Mouse (Mus musculus): ENCODE measurements at regions not wholly inside any gene's neighbourhood (a gene's known extent, or its start where the extent isn't known, plus 50 kb on each side); places are given as distances from the start of the nearest gene placed in this dataset.

GRCm38 (mm10) chr1:193623571-193623970, 253.5 kb upstream of the Camk1g start:
- H3K9me3 ChIP-seq (replicated peaks), result no peaks in the 10 kb centered on the region
- WGBS, result 86% methylated on average over 3 of the region's 3 CpGs
- peaks cover 19% of the 10 kb centered on the region for H3K4me1 ChIP-seq (replicated peaks)
- H3K27me3 ChIP-seq (replicated peaks), result peaks cover 9% of the 10 kb centered on the region; the same call in 1 of the 2 replicates
- H3K9ac ChIP-seq, result no peak overlapping the region
- ATAC-seq (ENCODE audit: insufficient number of reproducible peaks, low FRiP score), result no peak
- no peak overlapping the region for H3K27ac ChIP-seq (ENCODE audit: poor library complexity, severe bottlenecking)
- H3K4me3 ChIP-seq, result no peak overlapping the region
- H3K36me3 ChIP-seq, result no peaks in the 10 kb centered on the region
- H3K4me2 ChIP-seq, result no peak overlapping the region

DNA sequence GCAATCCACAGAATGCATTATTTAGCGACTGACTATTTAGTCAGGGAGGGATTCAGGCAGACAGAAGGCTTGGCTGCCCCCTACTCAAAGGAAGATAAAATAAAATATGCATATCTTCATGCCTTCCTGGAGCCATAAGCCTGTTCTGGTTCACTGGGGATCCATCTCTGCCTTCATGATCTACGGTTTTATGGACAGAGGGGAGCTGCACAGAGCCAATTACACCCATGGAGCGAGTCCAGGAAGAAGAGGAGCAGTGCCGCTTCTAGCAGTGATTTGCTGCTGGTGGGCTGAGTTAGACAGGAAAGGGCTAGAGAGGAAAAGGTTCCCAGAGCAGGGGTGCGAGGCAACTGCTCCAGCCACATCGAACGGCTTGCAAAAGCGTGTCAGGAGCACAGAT, 248.2 kb upstream of the Camk1g start:
- WGBS, result 68% methylated on average over 8 of the region's 8 CpGs
- Histone ChIP-seq H3K4me1 (replicated peaks) (no peaks in the 10 kb centered on the region), H3K27ac (ENCODE audit: poor library complexity, severe bottlenecking) (no peak overlapping the region), H3K27me3 (replicated peaks) (no peaks in the 10 kb centered on the region), H3K4me2 (no peak overlapping the region), H3K9ac (no peak overlapping the region), H3K4me3 (no peak overlapping the region), H3K36me3 (no peaks in the 10 kb centered on the region), H3K9me3 (replicated peaks) (no peaks in the 10 kb centered on the region)
- no peak for ATAC-seq (ENCODE audit: insufficient number of reproducible peaks, low FRiP score)

- Histone ChIP-seq H3K9ac (no peak overlapping the region), H3K9me3 (replicated peaks) (no peaks in the 10 kb centered on the region), H3K4me1 (replicated peaks) (no peaks in the 10 kb centered on the region), H3K4me2 (no peak overlapping the region), H3K27me3 (replicated peaks) (no peaks in the 10 kb centered on the region; the same call in 1 of the 2 replicates), H3K27ac (ENCODE audit: poor library complexity, severe bottlenecking) (no peak overlapping the region), H3K36me3 (no peaks in the 10 kb centered on the region), H3K4me3 (no peak overlapping the region)
- 82% methylated on average over 4 of the region's 4 CpGs for WGBS
- no peak for ATAC-seq (ENCODE audit: insufficient number of reproducible peaks, low FRiP score)
Observed at GRCm38 (mm10) chr1:193610471-193610870, 240.4 kb upstream of the Camk1g start.

GRCm38 (mm10) chr1:193599895-193600294, 229.8 kb upstream of the Camk1g start:
- no peak overlapping the region for H3K9ac ChIP-seq
- no peak for ATAC-seq (ENCODE audit: insufficient number of reproducible peaks, low FRiP score)
- WGBS, result 62% methylated on average over 4 of the region's 4 CpGs
- no peaks in the 10 kb centered on the region for H3K27me3 ChIP-seq (replicated peaks)
- H3K4me2 ChIP-seq, result no peak overlapping the region
- H3K27ac ChIP-seq (ENCODE audit: poor library complexity, severe bottlenecking), result no peak overlapping the region
- no peaks in the 10 kb centered on the region for H3K9me3 ChIP-seq (replicated peaks)
- H3K4me1 ChIP-seq (replicated peaks), result no peaks in the 10 kb centered on the region
- no peak overlapping the region for H3K4me3 ChIP-seq
- no peaks in the 10 kb centered on the region for H3K36me3 ChIP-seq

GRCm38 (mm10) chr1:193599163-193599562, 229.1 kb upstream of the Camk1g start:
- H3K27me3 ChIP-seq (replicated peaks), result no peaks in the 10 kb centered on the region
- no peaks in the 10 kb centered on the region for H3K36me3 ChIP-seq
- no peak for ATAC-seq (ENCODE audit: insufficient number of reproducible peaks, low FRiP score)
- H3K4me3 ChIP-seq, result no peak overlapping the region
- H3K4me2 ChIP-seq, result no peak overlapping the region
- 35% methylated on average over 1 of the region's 1 CpGs for WGBS
- H3K4me1 ChIP-seq (replicated peaks), result no peaks in the 10 kb centered on the region
- no peak overlapping the region for H3K9ac ChIP-seq
- H3K9me3 ChIP-seq (replicated peaks), result no peaks in the 10 kb centered on the region
- H3K27ac ChIP-seq (ENCODE audit: poor library complexity, severe bottlenecking), result no peak overlapping the region

DNA sequence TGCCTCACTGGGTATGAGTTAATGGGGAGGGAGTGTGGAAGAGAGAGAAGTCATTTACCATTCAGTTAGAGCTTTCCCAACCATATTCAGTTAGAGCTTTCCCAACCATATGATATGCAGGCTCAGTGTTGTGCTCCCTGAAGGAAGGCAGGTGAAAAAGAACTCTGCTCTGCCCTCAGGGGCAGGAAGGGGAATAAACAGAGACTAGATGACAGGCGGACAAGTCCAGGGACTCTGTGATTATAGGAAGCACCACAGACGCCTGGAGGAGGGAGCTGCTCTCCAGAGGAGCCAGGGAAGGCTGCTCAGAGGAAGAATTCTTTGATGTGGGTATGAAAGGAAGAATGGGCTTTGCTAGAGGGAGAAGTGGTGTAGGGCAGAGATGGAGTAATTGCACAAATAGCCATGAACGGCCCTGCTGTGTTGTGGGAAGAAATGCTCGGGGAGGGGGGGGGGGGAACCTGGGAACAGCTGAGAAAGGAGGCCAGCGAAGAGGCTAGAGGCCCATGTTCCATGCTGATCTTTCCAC, 220.3 kb upstream of the Camk1g start:
- no peak for ATAC-seq (ENCODE audit: insufficient number of reproducible peaks, low FRiP score)
- Histone ChIP-seq H3K27ac (ENCODE audit: poor library complexity, severe bottlenecking) (no peak overlapping the region), H3K36me3 (no peaks in the 10 kb centered on the region), H3K27me3 (replicated peaks) (no peaks in the 10 kb centered on the region), H3K4me2 (no peak overlapping the region), H3K9me3 (replicated peaks) (no peaks in the 10 kb centered on the region), H3K4me3 (no peak overlapping the region), H3K4me1 (replicated peaks) (peaks cover 38% of the 10 kb centered on the region), H3K9ac (no peak overlapping the region)
- WGBS, result 22% methylated on average over 5 of the region's 5 CpGs

GRCm38 (mm10) chr1:193588477-193589464, 218.7 kb upstream of the Camk1g start:
- no peaks in the 10 kb centered on the region for H3K36me3 ChIP-seq
- H3K27ac ChIP-seq (ENCODE audit: poor library complexity, severe bottlenecking), result no peak overlapping the region

DNA sequence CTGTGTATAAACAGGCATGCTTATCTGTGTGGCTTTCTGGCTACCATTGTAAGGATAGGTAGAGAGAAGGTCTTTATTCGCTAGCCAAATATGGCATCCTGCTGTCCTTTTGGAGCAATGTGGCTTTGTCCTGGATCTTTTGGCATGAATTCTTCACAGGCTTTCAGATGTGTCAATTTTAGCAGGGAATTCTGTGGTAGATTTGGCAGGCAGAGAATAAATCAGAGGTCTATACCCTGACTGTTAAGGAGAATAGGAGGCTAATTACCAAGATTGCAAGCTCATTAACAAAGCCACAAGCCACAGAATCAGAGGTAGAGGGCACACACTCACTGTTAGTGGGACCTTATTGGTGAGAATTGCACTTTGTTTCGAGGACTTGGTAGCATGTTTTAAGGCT, 217.2 kb upstream of the Camk1g start:
- H3K9me3 ChIP-seq (replicated peaks), result no peaks in the 10 kb centered on the region
- no peak overlapping the region for H3K4me2 ChIP-seq

More at GRCm38 (mm10) chr1:193588477-193589464, 218.7 kb upstream of the Camk1g start:
- peaks cover 38% of the 10 kb centered on the region for H3K4me1 ChIP-seq (replicated peaks)
- no peak for ATAC-seq (ENCODE audit: insufficient number of reproducible peaks, low FRiP score)
- H3K4me2 ChIP-seq, result peak overlapping the region; percentile 16; the same call in 1 of the 2 replicates
- no peak overlapping the region for H3K4me3 ChIP-seq
- no peaks in the 10 kb centered on the region for H3K27me3 ChIP-seq (replicated peaks)
- no peak overlapping the region for H3K9ac ChIP-seq
- H3K9me3 ChIP-seq (replicated peaks), result no peaks in the 10 kb centered on the region
- 24% methylated on average over 12 of the region's 12 CpGs for WGBS

DNA sequence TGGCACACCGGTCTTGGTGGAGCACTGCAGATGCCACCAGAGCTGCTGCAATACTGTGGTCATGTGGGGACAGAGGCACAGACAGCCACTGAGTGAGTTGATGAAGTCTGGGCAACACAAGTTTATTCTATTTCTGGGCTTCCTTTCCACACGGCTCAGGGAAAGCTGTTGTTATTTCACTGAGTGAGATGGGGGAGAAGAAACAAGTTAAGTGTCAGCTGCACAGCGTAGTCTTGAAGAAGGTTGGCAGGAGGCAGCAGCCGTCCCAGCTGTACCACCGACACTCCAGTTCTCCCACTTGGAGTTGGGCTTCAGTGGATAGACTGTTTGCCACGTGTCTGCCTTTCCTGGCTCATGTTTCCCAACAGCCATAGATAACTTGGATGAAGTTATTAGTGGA, 216.8 kb upstream of the Camk1g start:
- no peak overlapping the region for H3K27ac ChIP-seq (ENCODE audit: poor library complexity, severe bottlenecking)
- no peaks in the 10 kb centered on the region for H3K36me3 ChIP-seq
- no peak overlapping the region for H3K9ac ChIP-seq
- WGBS, result 32% methylated on average over 6 of the region's 6 CpGs
- H3K9me3 ChIP-seq (replicated peaks), result no peaks in the 10 kb centered on the region
- H3K27me3 ChIP-seq (replicated peaks), result no peaks in the 10 kb centered on the region
- H3K4me2 ChIP-seq, result no peak overlapping the region
- H3K4me3 ChIP-seq, result no peak overlapping the region
- no peak for ATAC-seq (ENCODE audit: insufficient number of reproducible peaks, low FRiP score)
- H3K4me1 ChIP-seq (replicated peaks), result peaks cover 38% of the 10 kb centered on the region

More for the DNA sequence above, 217.2 kb upstream of the Camk1g start:
- Histone ChIP-seq H3K4me1 (replicated peaks) (peaks cover 38% of the 10 kb centered on the region), H3K36me3 (no peaks in the 10 kb centered on the region), H3K27me3 (replicated peaks) (no peaks in the 10 kb centered on the region), H3K9ac (no peak overlapping the region), H3K4me3 (no peak overlapping the region), H3K27ac (ENCODE audit: poor library complexity, severe bottlenecking) (no peak overlapping the region)
- 71% methylated on average over 2 of the region's 2 CpGs for WGBS
- no peak for ATAC-seq (ENCODE audit: insufficient number of reproducible peaks, low FRiP score)

- Histone ChIP-seq H3K4me3 (no peak overlapping the region), H3K4me1 (replicated peaks) (peaks cover 40% of the 10 kb centered on the region), H3K9me3 (replicated peaks) (no peaks in the 10 kb centered on the region), H3K4me2 (no peak overlapping the region), H3K27ac (ENCODE audit: poor library complexity, severe bottlenecking) (no peak overlapping the region), H3K36me3 (no peaks in the 10 kb centered on the region), H3K27me3 (replicated peaks) (no peaks in the 10 kb centered on the region), H3K9ac (no peak overlapping the region)
- WGBS, result 68% methylated on average over 2 of the region's 2 CpGs
- ATAC-seq (ENCODE audit: insufficient number of reproducible peaks, low FRiP score), result no peak
Observed at GRCm38 (mm10) chr1:193583791-193584190, 213.7 kb upstream of the Camk1g start.

GRCm38 (mm10) chr1:193580393-193580792, 210.3 kb upstream of the Camk1g start:
- no peak overlapping the region for H3K4me2 ChIP-seq
- H3K9me3 ChIP-seq (replicated peaks), result no peaks in the 10 kb centered on the region
- WGBS, result 44% methylated on average over 4 of the region's 4 CpGs
- no peaks in the 10 kb centered on the region for H3K36me3 ChIP-seq
- no peak overlapping the region for H3K9ac ChIP-seq
- no peaks in the 10 kb centered on the region for H3K27me3 ChIP-seq (replicated peaks)
- H3K4me1 ChIP-seq (replicated peaks), result peaks cover 19% of the 10 kb centered on the region
- H3K4me3 ChIP-seq, result no peak overlapping the region
- peak; percentile 66; the same call in 1 of the 2 replicates for ATAC-seq (ENCODE audit: insufficient number of reproducible peaks, low FRiP score)
- no peak overlapping the region for H3K27ac ChIP-seq (ENCODE audit: poor library complexity, severe bottlenecking)
